Mouse (Mus musculus) heart, postnatal 10 days (tissue): ENCODE results near the gene Gm10477. TPM values are rescaled to one million over a fixed set of nuclear protein-coding genes. Genes with fewer than 3 reads are reported as not detected.
A peak's percentile ranks its signal among the peaks of the same experiment; 100 is the strongest.
"Not testable (repeated sequence)": the region's sequence is repeated elsewhere in the genome, so short reads cannot be mapped to it uniquely, and the experiment has no call there.

Experiments
- DNase-seq, 2 experiments: peaks; one replicate each; pipeline ENCODE4 v3.0.0; 2021
- intact Hi-C: fragments of 180-260 bp; cut with DNase I; formaldehyde crosslinking; loops from one replicate; pipeline ENCODE4 v1.15.1; 2025
- total RNA-seq, 2 experiments: library from RNA; stranded (reverse); gene quantifications; 2 replicates each; pipeline ENCODE4 v1.2.3; 2021

Gm10477 gene
- not detected for total RNA-seq

DNA sequence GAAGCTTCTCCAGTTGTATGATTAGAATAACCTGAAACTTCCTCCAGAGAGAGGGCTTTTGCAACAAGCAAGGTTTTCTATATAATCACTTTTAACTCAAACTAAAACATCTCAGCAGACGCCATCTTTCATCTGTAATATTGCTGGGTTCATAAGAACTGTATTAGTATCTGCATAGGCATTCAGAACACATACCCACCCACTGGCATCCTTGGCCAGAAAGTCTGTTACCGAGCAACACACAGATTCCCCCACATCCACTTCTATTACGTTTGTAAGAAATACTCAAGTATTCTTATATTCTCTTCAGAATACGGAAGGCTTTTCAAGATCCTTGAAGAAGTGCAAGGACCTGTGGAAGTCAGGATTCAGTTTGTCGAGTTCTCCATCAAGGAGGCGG is at the start of gene Gm10477:
TSS of gene Gm10477 (plus strand) at position 301 of the 400 bp plus-strand sequence.
- DNase-seq, intact Hi-C loops: not testable (repeated sequence)

DNA sequence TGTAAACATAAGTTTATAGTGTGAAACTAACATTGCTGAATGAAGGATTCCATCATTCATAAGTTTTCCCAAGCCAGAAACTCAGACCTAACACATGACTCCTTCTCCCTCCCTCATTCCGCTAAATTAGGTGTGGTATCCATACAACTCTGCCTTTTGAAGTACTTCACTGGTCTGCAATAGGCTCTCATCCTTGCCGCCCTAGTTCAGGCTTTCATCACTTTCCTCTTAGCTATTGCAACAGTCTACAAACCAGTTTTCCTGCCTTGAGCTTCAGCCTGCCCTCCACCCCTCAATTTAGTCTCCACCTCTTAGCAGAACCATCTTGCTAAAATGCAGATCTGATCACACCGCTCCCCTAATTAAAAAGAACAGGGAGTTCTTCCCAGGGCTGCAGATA is 47.0 kb upstream of the Gm10477 start:
- no peak for DNase-seq
- intact Hi-C loops = no loop called here

DNA sequence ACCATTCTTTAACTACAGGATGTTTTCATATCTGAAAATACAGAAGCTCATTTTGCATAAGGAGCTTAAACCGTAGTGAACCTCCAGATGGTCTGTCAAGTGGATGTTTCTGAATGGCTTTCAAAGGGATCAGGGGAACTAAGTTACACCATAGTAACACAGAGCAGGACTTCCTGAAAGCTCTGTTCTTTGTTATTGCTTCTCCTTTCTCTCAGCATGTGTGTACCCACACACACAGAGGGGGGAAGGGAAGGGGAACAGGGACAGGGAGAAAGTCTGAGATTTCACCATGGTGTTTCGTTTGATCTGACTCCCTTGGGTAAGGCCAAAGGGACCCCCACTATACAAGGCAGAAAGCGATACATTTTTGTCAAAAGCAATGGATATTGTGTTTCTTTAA is 42.6 kb upstream of the Gm10477 start:
- intact Hi-C loops = loop anchor here (10.0 kb wide), 1 partner anchor 207 kb away; no protein-coding TSS in a partner anchor

DNA sequence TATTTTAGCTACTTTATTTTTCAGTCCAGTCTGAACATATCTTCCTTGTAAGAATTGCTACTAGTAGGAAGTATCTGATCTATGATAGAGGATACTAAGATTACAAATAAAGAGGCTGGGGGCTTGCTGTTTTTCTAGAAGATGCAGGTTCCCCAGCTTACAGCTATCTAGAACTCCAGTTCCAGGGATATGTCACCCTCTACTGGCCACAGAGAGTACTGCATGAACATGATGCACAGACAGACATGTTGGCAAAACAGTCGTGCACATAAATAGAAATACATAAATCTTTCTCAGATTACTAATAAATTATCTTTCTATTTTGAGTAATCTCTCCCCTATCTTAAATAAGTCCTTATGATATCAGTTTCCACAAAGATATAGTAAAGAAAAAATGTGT is 34.8 kb upstream of the Gm10477 start:
- intact Hi-C loops = loop anchor here (1.0 to 10.0 kb wide), 4 partner anchors 37 to 215 kb away; partner anchors contain the start of gene Zfp449
- DNase-seq = peak; percentile 76 to 85

More for the DNA sequence above, 42.6 kb upstream of the Gm10477 start:
- DNase-seq = no peak

DNA sequence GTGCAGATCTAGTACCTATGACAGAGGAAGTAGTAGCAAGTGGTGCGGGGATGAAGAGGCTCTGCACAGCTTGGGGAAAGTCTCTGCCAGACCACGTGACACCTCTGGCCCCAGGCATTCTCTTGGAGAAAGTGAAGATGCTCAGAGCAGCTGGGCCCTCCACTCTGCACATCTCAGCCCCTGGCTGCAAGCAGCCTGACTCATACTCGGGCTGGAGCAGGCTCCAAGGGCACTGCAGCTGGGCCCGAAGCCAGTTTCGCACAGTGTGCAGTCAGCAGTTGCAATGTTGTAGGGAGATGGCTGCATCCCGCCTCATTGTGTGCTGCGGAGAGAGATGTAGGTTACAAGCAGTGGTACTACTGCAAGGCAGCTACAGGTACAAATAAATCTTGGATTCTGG is 27.3 kb upstream of the Gm10477 start:
- intact Hi-C loops = no loop called here
- peak; percentile 3 to 4 for DNase-seq

DNA sequence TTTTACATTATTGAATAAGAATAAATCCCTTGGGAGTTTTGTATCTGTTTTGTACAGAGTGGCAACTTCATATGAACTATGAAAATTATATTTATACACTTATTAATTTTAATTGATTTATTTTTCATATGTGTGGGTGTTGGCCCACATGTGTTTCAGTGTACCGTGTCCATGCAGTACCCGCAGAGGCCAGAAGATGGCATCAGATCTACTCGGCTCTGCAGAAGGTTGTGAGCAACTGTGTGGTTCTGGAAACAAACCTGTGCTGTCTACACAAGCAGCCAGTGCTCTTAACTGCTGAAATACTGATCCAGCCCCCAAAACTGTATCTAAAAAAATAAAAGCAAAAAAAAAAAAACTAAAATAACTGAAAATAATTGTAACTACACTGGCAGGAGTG is 6.7 kb downstream of the Gm10477 start:
- intact Hi-C loops = no loop called here
- peak; percentile 58 to 72 for DNase-seq

DNA sequence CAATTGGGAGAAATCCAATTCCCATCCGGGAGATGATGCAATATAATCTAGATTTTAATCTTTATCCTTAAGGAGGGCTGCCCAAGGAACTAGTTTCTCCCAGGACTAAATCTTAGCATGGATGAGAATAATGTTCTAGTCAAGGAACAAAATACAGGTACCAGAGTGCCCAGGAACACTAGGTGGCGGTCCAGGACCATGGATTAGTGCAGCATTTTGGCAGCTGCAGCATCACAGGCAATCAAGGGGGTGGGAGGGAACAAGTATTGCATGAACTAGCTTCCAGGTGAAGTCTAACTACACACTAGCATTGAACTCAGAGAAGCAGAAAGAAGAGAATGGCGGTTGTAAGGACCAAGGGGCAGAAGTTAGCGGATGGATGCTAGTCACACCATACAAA is 12.6 kb downstream of the Gm10477 start:
- intact Hi-C loops = loop anchor here (5.0 kb wide), 1 partner anchor 300 kb away; no protein-coding TSS in a partner anchor
- peak; percentile 16 to 32 for DNase-seq

DNA sequence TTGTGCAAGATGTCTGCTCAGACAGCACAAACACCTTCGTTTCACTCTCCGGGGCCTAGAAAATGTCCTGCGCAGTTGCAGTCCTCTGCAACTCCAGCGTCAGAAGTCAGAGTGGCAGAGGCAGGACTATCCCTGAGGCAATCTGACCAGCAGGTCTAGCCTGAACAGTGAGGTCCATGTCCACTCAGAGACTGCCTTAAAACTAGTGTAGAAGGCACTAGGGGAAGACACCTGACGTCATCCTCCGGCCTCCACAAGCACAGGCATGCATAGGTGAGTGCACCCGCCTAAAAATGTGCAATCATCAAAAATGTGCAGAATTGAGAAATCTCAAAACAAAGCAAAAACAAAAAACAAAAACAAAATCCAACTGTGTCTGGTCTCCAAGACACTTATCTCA is 25.0 kb downstream of the Gm10477 start, which contains the start of gene Gm648:
TSS of gene Gm648 (minus strand) at position 101 of the 400 bp plus-strand sequence.
- DNase-seq = no peak
- intact Hi-C loops = no loop called here

DNA sequence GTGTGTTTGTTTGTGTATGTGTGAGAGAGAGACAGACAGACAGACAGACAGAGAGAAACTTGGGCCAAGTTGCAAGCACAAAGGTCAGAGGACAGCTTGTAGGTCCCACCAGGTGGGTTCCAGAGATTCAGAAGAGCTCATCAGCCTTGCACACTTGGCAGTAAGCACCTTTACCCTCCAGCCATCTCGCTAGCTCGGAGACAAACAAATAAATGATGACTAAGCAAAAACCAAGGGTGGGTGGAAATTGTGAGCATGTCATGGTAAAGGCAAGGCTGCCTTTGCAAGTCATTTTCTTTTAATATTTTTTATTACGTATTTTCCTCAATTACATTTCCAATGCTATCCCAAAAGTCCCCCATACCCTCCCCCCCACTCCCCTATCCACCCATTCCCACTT is 29.0 kb downstream of the Gm10477 start:
- intact Hi-C loops = no loop called here
- no peak for DNase-seq

DNA sequence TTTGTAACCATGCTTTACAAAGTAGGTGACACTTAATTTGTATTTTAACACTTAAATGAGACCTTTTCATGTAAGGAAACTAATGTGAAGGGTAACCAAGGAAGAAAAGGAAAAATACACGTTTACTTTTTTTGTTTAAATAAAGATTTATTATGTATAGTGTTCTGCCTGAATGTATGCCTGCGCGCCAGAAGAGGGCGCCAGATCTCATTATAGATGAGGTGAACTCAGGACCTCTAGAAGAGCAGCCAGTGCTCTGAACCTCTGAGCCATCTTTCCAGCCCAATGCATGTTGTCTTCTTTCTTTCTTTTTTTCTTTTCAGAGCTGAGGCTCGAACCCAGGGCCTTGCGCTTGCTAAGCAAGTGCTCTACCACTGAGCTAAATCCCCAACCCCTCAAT is 47.9 kb downstream of the Gm10477 start:
- DNase-seq = peak; percentile 2 to 11
- intact Hi-C loops = no loop called here

Other genes starting within 250 kb of the Gm10477 start
- gene Zfp449, start 178.3 kb upstream of the Gm10477 start, total RNA-seq = 1 to 10 TPM; 5.5 to 6.5 TPM
- under 1 TPM; 0.42 to 0.45 TPM for gene Smim10l2a, start 150.2 kb upstream of the Gm10477 start, total RNA-seq
- under 1 TPM in 1 of 2 experiments, not detected in 1; 0.93 TPM for gene Gm2174, start 76.8 kb upstream of the Gm10477 start, total RNA-seq
- 10 to 100 TPM; 15.1 to 15.3 TPM for gene Ints6l, start 69.9 kb upstream of the Gm10477 start, total RNA-seq
- gene Gm648, start 24.9 kb downstream of the Gm10477 start, total RNA-seq = not detected
- 10 to 100 TPM; 27.4 TPM for gene Mmgt1, start 73.3 kb downstream of the Gm10477 start, total RNA-seq
- gene Slc9a6, start 85.0 kb downstream of the Gm10477 start, total RNA-seq = 10 to 100 TPM; 14.7 to 17.1 TPM
- 100 to 1,000 TPM; 137 to 186 TPM for gene Fhl1, start 207.0 kb downstream of the Gm10477 start, total RNA-seq